Mouse (Mus musculus) E14TG2a.4 (cell line): ENCODE data around the gene Diaph2.

Source experiments
- CTCF ChIP-seq: conservative IDR thresholded peaks from 2 replicates; pipeline ENCODE4 v1.5.1; 2014; ENCODE audit warnings: low read length
- POU5F1 ChIP-seq: IDR thresholded peaks from 2 replicates; pipeline ENCODE4 v1.6.1; 2014; ENCODE audit warnings: low read length, borderline replicate concordance

- TF ChIP-seq CTCF (no peak), POU5F1 (no peak)
Measured at GRCm38 (mm10) chrX:130502680-130503464, 753.3 kb downstream of the Diaph2 start.
